Mouse (Mus musculus) embryonic facial prominence, embryonic 11.5 days (tissue): ENCODE results near the gene Celsr1. TPM values are rescaled to one million over a fixed set of nuclear protein-coding genes. Genes with fewer than 3 reads are reported as not detected.

Experiments used
- ATAC-seq: fragments of 200-750 bp; cut with Nextera tagmentation; replicated peaks from 2 replicates; pipeline ENCODE4 v1.8.0; 2017; ENCODE audit warnings: low read depth; ENCODE audit not compliant: insufficient number of reproducible peaks, low FRiP score, low TSS enrichment
- DNase-seq: peaks from one replicate; pipeline ENCODE4 v3.0.0-alpha.2; 2015; ENCODE audit warnings: low spot score
- H3K27ac ChIP-seq: fragments of 300-500 bp; sonication (generic); replicated peaks from 2 replicates; pipeline ENCODE4 v1.5.1; 2014; ENCODE audit warnings: mild to moderate bottlenecking, low read depth, low read length, control low read depth
- H3K27me3 ChIP-seq: fragments of 300-500 bp; sonication (generic); 2 replicates; pipeline ENCODE4 v1.6.1; 2014; ENCODE audit warnings: mild to moderate bottlenecking, low read length, moderate library complexity, mixed read lengths; ENCODE audit not compliant: control insufficient read depth, insufficient read depth
- H3K36me3 ChIP-seq: fragments of 300-500 bp; sonication (generic); replicated peaks from 2 replicates; pipeline ENCODE4 v1.6.1; 2014; ENCODE audit warnings: low read depth, mild to moderate bottlenecking, low read length, moderate library complexity, mixed read lengths; ENCODE audit not compliant: control insufficient read depth, insufficient read depth
- H3K4me1 ChIP-seq: fragments of 300-500 bp; sonication (generic); 2 replicates; pipeline ENCODE4 v1.6.1; 2014; ENCODE audit warnings: low read length, mixed read lengths; ENCODE audit not compliant: control insufficient read depth, insufficient read depth
- H3K4me2 ChIP-seq: fragments of 300-500 bp; sonication (generic); 2 replicates; pipeline ENCODE4 v1.6.1; 2014; ENCODE audit warnings: low read depth, mild to moderate bottlenecking, control low read depth, low read length, moderate library complexity
- H3K4me3 ChIP-seq: fragments of 300-500 bp; sonication (generic); 2 replicates; pipeline ENCODE4 v1.5.1; 2014; ENCODE audit warnings: low read depth, low read length, control low read depth
- H3K9ac ChIP-seq: fragments of 300-500 bp; sonication (generic); replicated peaks from 2 replicates; pipeline ENCODE4 v1.6.1; 2014; ENCODE audit warnings: mild to moderate bottlenecking, control low read depth, low read length
- H3K9me3 ChIP-seq: fragments of 300-500 bp; sonication (generic); replicated peaks from 2 replicates; pipeline ENCODE4 v1.6.1; 2016; ENCODE audit warnings: mild to moderate bottlenecking, low read length, inconsistent platforms, mixed read lengths; ENCODE audit not compliant: control insufficient read depth
- WGBS: fragments of 180-500 bp; shearing (Covaris S2); extraction: QIAGEN DNeasy Blood & Tissue Kit; methylation state at CpG from one replicate; pipeline ENCODE4 v1.1.7; 2014; 5-methylcytosine and 5-hydroxymethylcytosine counted together
- polyA plus RNA-seq: library from polyadenylated mRNA; unstranded; fragments of >200 nt; fragmentation: Nextera tagmentation; extraction: Ambion mirVana; gene quantifications from 2 replicates; pipeline ENCODE4 v1.2.1, GENCODE M21; 2014

The Celsr1 gene
- polyA plus RNA-seq, 1 experiment from 2014 or later, result 2.0 TPM

- Histone ChIP-seq H3K27me3 (no peaks in the 10 kb centered on the region), H3K4me1 (no peaks in the 10 kb centered on the region; the same call in 1 of the 2 replicates), H3K9ac (no peak overlapping the region), H3K27ac (no peak overlapping the region), H3K4me2 (no peak overlapping the region), H3K4me3 (no peak overlapping the region), H3K9me3 (no peaks in the 10 kb centered on the region), H3K36me3 (no peaks in the 10 kb centered on the region)
- DNase-seq (no peak), ATAC-seq (no peak)
- 30% methylated on average over 5 of the region's 5 CpGs for WGBS
Measured at GRCm38 (mm10) chr15:85971596-85971995, 62.0 kb downstream of the Celsr1 start.

- DNase-seq, result no peak
- no peak overlapping the region for H3K4me3 ChIP-seq
- no peak; the same call in 1 of the 2 replicates for ATAC-seq
- H3K27me3 ChIP-seq, result no peaks in the 10 kb centered on the region
- no peak overlapping the region for H3K4me2 ChIP-seq
- H3K4me1 ChIP-seq, result no peaks in the 10 kb centered on the region; the same call in 1 of the 2 replicates
- no peak overlapping the region for H3K9ac ChIP-seq
- WGBS, result 60% methylated on average over 8 of the region's 8 CpGs
- no peaks in the 10 kb centered on the region for H3K9me3 ChIP-seq
- no peak overlapping the region for H3K27ac ChIP-seq
- H3K36me3 ChIP-seq, result no peaks in the 10 kb centered on the region
Measured at GRCm38 (mm10) chr15:85970441-85970840, 63.1 kb downstream of the Celsr1 start.

GRCm38 (mm10) chr15:85969707-85970153 lies 63.8 kb downstream of the Celsr1 start:
- Histone ChIP-seq H3K4me2 (no peak overlapping the region), H3K4me1 (no peaks in the 10 kb centered on the region; the same call in 1 of the 2 replicates), H3K9me3 (no peaks in the 10 kb centered on the region), H3K27me3 (no peaks in the 10 kb centered on the region), H3K4me3 (no peak overlapping the region), H3K27ac (no peak overlapping the region), H3K9ac (no peak overlapping the region), H3K36me3 (no peaks in the 10 kb centered on the region)
- DNase-seq, result no peak
- ATAC-seq, result no peak
- WGBS, result 53% methylated on average over 3 of the region's 3 CpGs

GRCm38 (mm10) chr15:85969291-85969690 lies 64.3 kb downstream of the Celsr1 start:
- no peak for DNase-seq
- Histone ChIP-seq H3K36me3 (no peaks in the 10 kb centered on the region), H3K27ac (no peak overlapping the region), H3K27me3 (no peaks in the 10 kb centered on the region), H3K4me1 (no peaks in the 10 kb centered on the region; the same call in 1 of the 2 replicates), H3K9ac (no peak overlapping the region), H3K4me3 (no peak overlapping the region), H3K9me3 (no peaks in the 10 kb centered on the region), H3K4me2 (no peak overlapping the region)
- WGBS, result 90% methylated on average over 7 of the region's 7 CpGs
- ATAC-seq, result no peak

GRCm38 (mm10) chr15:85966032-85966431 lies 67.5 kb downstream of the Celsr1 start:
- Histone ChIP-seq H3K4me3 (no peak overlapping the region), H3K4me2 (no peak overlapping the region), H3K4me1 (no peaks in the 10 kb centered on the region), H3K9ac (no peak overlapping the region), H3K27ac (no peak overlapping the region), H3K9me3 (no peaks in the 10 kb centered on the region), H3K36me3 (no peaks in the 10 kb centered on the region), H3K27me3 (no peaks in the 10 kb centered on the region)
- 91% methylated on average over 7 of the region's 7 CpGs for WGBS
- no peak for ATAC-seq
- no peak for DNase-seq

- DNase-seq (no peak), ATAC-seq (no peak)
- Histone ChIP-seq H3K4me2 (no peak overlapping the region), H3K27ac (no peak overlapping the region), H3K36me3 (no peaks in the 10 kb centered on the region), H3K4me3 (no peak overlapping the region), H3K9me3 (no peaks in the 10 kb centered on the region), H3K4me1 (no peaks in the 10 kb centered on the region), H3K27me3 (no peaks in the 10 kb centered on the region), H3K9ac (no peak overlapping the region)
- 82% methylated on average over 8 of the region's 8 CpGs for WGBS
Measured at GRCm38 (mm10) chr15:85963279-85963840, 70.2 kb downstream of the Celsr1 start.

GRCm38 (mm10) chr15:85962691-85963090 lies 70.9 kb downstream of the Celsr1 start:
- H3K9ac ChIP-seq, result no peak overlapping the region
- no peaks in the 10 kb centered on the region for H3K27me3 ChIP-seq
- DNase-seq, result no peak
- H3K27ac ChIP-seq, result no peak overlapping the region
- no peak for ATAC-seq
- WGBS, result 92% methylated on average over 8 of the region's 8 CpGs
- no peak overlapping the region for H3K4me3 ChIP-seq
- no peaks in the 10 kb centered on the region for H3K9me3 ChIP-seq
- no peaks in the 10 kb centered on the region for H3K4me1 ChIP-seq
- H3K4me2 ChIP-seq, result no peak overlapping the region
- no peaks in the 10 kb centered on the region for H3K36me3 ChIP-seq

- Histone ChIP-seq H3K27me3 (no peaks in the 10 kb centered on the region), H3K4me1 (no peaks in the 10 kb centered on the region), H3K27ac (no peak overlapping the region), H3K9ac (no peak overlapping the region), H3K36me3 (no peaks in the 10 kb centered on the region), H3K4me2 (no peak overlapping the region), H3K4me3 (no peak overlapping the region), H3K9me3 (no peaks in the 10 kb centered on the region)
- no peak for DNase-seq
- ATAC-seq, result no peak
- 87% methylated on average over 4 of the region's 4 CpGs for WGBS
Measured at GRCm38 (mm10) chr15:85961651-85962050, 71.9 kb downstream of the Celsr1 start.
